Mouse (Mus musculus) gastrocnemius, postnatal 14 days (tissue): ENCODE measurements around the gene Irak1bp1. TPM values are rescaled to one million over a fixed set of nuclear protein-coding genes. Genes with fewer than 3 reads are reported as not detected.

Experiments used
- DNase-seq: peaks from one replicate; pipeline ENCODE4 v3.0.0; 2021; ENCODE audit warnings: mixed read lengths
- intact Hi-C: fragments of 180-260 bp; cut with DNase I; formaldehyde crosslinking; loops from one replicate; pipeline ENCODE4 v1.15.1; 2025; ENCODE audit warnings: low total_unique reads
- total RNA-seq, 2 experiments: library from RNA; stranded (reverse); gene quantifications; 2 replicates each; pipeline ENCODE4 v1.2.3; 2021

The Irak1bp1 gene
- total RNA-seq, 2 experiments from 2014 or later = 1.4 to 2.0 TPM

DNA sequence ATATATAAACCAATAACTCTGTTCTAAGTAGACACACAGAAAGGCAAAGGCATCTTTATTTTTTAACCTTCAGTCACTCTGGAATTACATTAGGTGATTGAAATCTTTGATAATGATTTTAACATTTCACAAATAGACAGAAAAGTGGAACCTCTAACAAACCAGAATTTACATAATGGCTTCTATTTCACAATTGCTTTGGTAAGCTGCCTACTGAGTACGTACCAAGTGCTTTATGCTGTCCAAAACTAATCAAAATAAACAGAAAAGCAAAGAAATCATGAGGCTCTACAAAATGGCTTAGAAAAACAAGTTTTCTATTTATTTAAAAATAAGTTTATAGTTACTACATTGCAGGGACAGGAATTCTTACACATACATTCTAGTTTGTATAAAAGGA is 36.8 kb downstream of the Irak1bp1 start:
- intact Hi-C loops = no loop called here
- no peak for DNase-seq

DNA sequence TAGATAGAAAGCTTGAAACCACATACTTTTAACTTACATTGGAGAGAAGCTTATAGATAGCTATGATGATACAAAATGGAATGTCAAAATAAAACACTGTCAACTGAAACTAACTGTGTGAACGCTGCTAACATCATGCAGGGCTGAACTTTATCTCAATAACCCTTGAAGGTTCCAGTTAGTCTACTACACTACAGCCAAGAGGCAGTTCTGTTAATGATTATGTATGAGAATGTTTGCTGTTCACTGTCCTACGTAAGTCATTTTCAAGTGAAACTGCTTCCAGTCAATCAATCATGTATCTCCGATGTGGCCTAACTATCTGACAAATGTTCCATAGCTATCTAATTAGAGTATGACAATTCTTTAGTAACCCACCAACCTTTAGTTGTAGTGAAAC is 38.4 kb downstream of the Irak1bp1 start:
- intact Hi-C loops = no loop called here
- DNase-seq = no peak

DNA sequence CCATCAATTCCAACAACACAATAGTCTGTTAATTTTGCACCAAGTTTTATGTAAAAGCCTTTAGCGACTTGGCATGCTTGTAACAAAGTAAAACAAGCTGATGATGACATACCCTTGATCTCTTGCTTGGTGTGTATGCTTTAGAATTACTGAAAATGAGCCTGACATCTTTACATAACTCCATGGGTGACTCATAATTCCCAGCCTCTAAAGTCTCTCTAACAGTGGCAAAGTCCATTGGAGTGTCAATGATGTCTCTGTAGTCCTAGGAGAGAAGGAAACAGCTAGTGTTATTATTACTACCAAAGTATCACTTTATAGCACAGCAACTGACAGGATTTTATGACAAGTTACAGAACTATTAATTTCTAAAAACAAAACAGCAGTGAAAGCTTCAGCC is 47.7 kb downstream of the Irak1bp1 start:
- intact Hi-C loops = no loop called here
- DNase-seq = no peak

GRCm38 (mm10) chr9:82884177-82884576 is 54.8 kb downstream of the Irak1bp1 start:
- DNase-seq = no peak
- intact Hi-C loops = no loop called here

DNA sequence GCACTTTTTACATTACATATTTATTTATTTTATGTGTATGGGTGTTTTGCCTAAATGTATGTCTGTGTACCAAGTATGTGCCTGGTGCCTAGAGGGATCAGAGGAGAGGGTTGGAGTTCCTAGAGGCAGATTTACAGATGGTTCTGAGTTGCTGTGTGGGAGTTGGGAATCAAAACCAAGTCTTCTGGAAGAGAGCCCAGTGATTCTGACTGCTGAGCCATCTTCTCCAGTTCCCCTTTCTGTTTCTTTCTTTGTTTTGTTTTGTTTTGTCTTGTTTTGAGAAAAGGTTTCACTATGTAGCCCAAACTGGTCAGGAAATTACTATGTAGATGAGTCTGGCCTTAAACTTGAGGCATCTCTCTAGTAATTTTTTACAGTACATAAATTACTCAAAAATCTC is 59.3 kb downstream of the Irak1bp1 start:
- DNase-seq = no peak
- intact Hi-C loops = no loop called here

Other genes with a start within 250 kb of the Irak1bp1 start
- 10 to 100 TPM; 23.3 to 23.7 TPM for gene Phip, start 146.0 kb downstream of the Irak1bp1 start, total RNA-seq